Mouse (Mus musculus) cerebellum, adult 11 months (tissue): ENCODE measurements around the gene Olfr1308.

Experiments used
- DNase-seq: peaks from one replicate; pipeline ENCODE4 v3.0.0; 2022

Gene Olfr1308

DNA sequence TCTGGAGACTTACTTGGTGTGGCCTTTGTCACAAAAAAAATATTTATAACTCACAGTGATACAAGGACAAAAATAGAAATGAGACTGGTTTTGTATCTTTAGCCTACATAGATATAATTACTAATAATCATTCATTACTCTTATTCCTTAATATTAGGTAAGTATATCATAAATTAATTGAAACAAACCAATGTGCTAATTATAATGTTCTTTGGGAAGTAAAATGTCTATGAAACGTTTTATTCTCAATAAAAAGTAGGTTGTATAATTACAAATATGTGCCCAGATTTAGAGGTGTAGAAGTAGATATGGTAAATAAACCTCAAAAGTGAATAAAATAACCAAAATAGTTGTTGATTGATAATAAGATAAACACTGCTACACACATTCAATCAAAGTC lies at the start of gene Olfr1308:
TSS of gene Olfr1308 (minus strand) at position 101 of the 400 bp plus-strand sequence.
- no peak for DNase-seq

DNA sequence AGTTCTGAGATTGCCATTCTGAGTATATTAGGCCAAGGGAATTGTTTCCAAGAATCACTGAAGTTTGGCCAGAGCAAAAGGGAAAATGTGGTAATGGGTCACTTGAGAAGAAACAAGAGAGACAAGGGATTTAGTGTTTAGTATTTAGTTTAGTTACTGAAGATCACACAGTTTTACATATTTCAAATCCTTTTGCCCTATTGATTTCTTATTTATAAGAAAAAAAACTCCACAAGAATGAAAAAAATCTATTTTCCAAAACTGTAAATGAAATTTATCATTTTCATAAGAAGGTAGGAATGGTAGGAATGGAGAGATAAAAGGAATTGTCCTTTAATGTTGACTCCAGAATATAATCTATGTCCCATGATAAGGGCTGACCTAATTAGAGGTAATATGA lies 47.9 kb upstream of the Olfr1308 start, which contains the start of gene Olfr1310:
TSS of gene Olfr1310 (minus strand) at position 101 of the 400 bp plus-strand sequence.
- DNase-seq: no peak

DNA sequence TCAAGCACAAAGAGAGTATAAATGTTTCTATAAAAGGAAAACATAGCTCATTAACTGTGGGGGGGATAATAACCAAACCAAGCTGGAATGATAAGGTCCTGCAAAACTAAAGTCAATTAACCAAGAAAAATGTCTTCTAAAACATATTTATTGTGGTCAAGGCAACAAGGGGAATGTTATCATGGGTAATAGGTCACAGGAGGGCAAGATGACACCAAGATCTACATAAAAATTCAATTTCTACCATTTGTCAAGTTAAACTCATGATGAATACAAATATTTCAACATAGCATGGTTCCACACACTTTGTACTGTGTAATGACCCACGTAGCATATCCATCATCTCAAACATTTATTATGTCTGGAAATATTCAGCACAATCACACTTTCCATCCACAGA lies 25.4 kb upstream of the Olfr1308 start, which contains the start of gene Olfr1309:
TSS of gene Olfr1309 (minus strand) at position 101 of the 400 bp plus-strand sequence.
- no peak for DNase-seq

DNA sequence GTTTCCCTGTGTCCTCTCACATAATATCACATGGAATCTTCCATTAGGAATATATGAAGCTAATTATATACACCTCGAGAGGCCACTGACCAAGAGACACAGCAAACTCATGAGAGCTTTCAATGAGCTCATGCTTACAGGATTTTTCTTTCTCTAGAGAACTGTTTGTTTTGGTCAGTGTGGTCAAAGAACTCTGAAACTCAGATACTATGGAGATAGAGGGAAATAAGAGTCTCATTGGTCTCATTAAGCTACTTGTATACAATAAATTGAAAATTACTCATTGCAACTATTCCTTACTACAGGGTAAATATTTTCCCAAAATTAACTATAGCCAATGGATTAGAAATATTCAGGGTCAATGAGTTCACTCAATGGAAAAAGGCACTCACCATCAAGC lies 15.4 kb downstream of the Olfr1308 start, which contains the start of gene Olfr1307:
TSS of gene Olfr1307 (minus strand) at position 101 of the 400 bp plus-strand sequence.
- DNase-seq: no peak

DNA sequence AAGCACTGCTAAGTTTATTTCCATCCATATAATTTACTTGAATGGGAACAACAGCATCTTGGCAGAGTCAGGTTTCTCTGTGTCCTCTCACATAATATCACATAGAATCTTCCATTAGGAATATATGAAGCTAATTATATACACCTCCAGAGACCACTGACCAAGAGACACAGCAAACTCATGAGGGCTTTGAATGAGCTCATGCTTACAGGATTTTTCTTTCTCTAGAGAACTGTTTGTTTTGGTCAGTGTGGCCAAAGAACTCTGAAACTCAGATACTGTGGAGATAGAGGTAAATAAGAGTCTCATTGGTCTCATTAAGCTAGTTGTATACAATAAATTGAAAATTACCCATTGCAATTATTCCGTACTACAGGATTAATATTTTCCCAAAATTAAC lies 48.6 kb downstream of the Olfr1308 start, which contains the start of gene Olfr1306:
TSS of gene Olfr1306 (minus strand) at position 101 of the 400 bp plus-strand sequence.
- no peak for DNase-seq
